ENCODE assay signal across 25 mouse cellular contexts in genomic region chr13:90337591-90337990, GRCm38 (mm10).
"Had no signal": no experiment of that assay in that cellular context is flagged by ENCODE, and none has a peak within 500 bp of the region (broad histone marks: within the 10 kb centered on the region; RNA-seq: fewer than 3 reads in every experiment).

No protein-coding gene starts in this region.

- H3K4me3 ChIP-seq: limb, embryonic 10.5 days; limb, embryonic 13.5 days; liver, embryonic 12.5 days; liver, embryonic 15.5 days; lung, embryonic 15.5 days; megakaryocyte, embryonic 14.5 days; midbrain, embryonic 10.5 days; midbrain, embryonic 13.5 days; neural tube, embryonic 12.5 days; neural tube, embryonic 15.5 days; stomach, embryonic 15.5 days had no signal

- ATAC-seq: liver, embryonic 12.5 days; midbrain, embryonic 13.5 days; midbrain, embryonic 16.5 days had no signal

- DNase-seq: kidney, adult 18-20 months; kidney, adult 9 months; kidney, postnatal 25 days; liver; lung, adult 18-20 months; lung, postnatal 10 days; lung, postnatal 36 days; right cerebral cortex, adult 18-20 months; right cerebral cortex, postnatal 14 days; right cerebral cortex, postnatal 4 days; spleen, adult 18-20 months; thymus, adult 18-20 months; thymus, postnatal 36 days had no signal

- H3K36me3 ChIP-seq: limb, embryonic 10.5 days; limb, embryonic 13.5 days; liver, embryonic 12.5 days; liver, embryonic 15.5 days; lung, embryonic 15.5 days; midbrain, embryonic 10.5 days; midbrain, embryonic 13.5 days; neural tube, embryonic 12.5 days; neural tube, embryonic 15.5 days; stomach, embryonic 15.5 days had no signal

- H3K27me3 ChIP-seq: limb, embryonic 13.5 days; liver, embryonic 12.5 days; liver, embryonic 15.5 days; lung, embryonic 15.5 days; megakaryocyte, embryonic 14.5 days; midbrain, embryonic 13.5 days; neural tube, embryonic 12.5 days; neural tube, embryonic 15.5 days; stomach, embryonic 15.5 days had no signal
